Comparison of ENCODE assay signal across 18 mouse cellular contexts in genomic region chr13:20218126-20218525, GRCm38 (mm10).
DNase-seq lines count a peak whose midpoint lies in the region; ATAC-seq and TF ChIP-seq lines count a peak whose summit lies in the region.
"Had no signal": no experiment of that assay in that cellular context is flagged by ENCODE, and none has a peak within 500 bp of the region (broad histone marks: within the 10 kb centered on the region; RNA-seq: fewer than 3 reads in every experiment).

No protein-coding gene starts in this region.

- H3K4me3 ChIP-seq in heart, adult 2 months, result no peak overlapping the region
- no peak overlapping the region for H3K4me3 ChIP-seq in heart, embryonic 11.5 days (ENCODE audit: low read depth, low read length)
- no peak overlapping the region for H3K4me3 ChIP-seq in lung, embryonic 16.5 days (ENCODE audit: low read length)
- no peak overlapping the region for H3K4me3 ChIP-seq in stomach, embryonic 15.5 days (replicated peaks)
- H3K4me3 ChIP-seq: erythroblast, embryonic 14.5 days; forebrain, embryonic 10.5 days; hindbrain, embryonic 12.5 days had no signal

- H3K27me3 ChIP-seq in heart, adult 2 months (ENCODE audit: control insufficient read depth, insufficient read depth, low read length), result no peaks in the 10 kb centered on the region
- H3K27me3 ChIP-seq in heart, embryonic 11.5 days (ENCODE audit: control insufficient read depth, insufficient read depth, low read length), result no peaks in the 10 kb centered on the region
- H3K27me3 ChIP-seq in lung, embryonic 16.5 days (ENCODE audit: control insufficient read depth, insufficient read depth, low read depth, low read length), result no peaks in the 10 kb centered on the region
- H3K27me3 ChIP-seq in stomach, embryonic 15.5 days (replicated peaks), result no peaks in the 10 kb centered on the region
- H3K27me3 ChIP-seq: hindbrain, embryonic 12.5 days had no signal

- no peaks in the 10 kb centered on the region for H3K4me1 ChIP-seq in heart, adult 2 months (ENCODE audit: control insufficient read depth, insufficient read depth, low read length)
- no peaks in the 10 kb centered on the region; the same call in 1 of the 2 replicates for H3K4me1 ChIP-seq in heart, embryonic 11.5 days (ENCODE audit: control insufficient read depth, insufficient read depth, low read length)
- H3K4me1 ChIP-seq in lung, embryonic 16.5 days (replicated peaks; ENCODE audit: control insufficient read depth, insufficient read depth, low read length), result no peaks in the 10 kb centered on the region
- H3K4me1 ChIP-seq in stomach, embryonic 15.5 days, result no peaks in the 10 kb centered on the region
- H3K4me1 ChIP-seq: forebrain, embryonic 10.5 days; hindbrain, embryonic 12.5 days had no signal

- no peak for DNase-seq in heart, adult 2 months
- DNase-seq in lung, adult 18-20 months, result no peak
- DNase-seq in embryo, embryonic 10 days (ENCODE audit: low spot score), result no peak
- DNase-seq: adrenal gland, adult 8-10 months; cerebellum, adult 8-10 months; cerebellum, postnatal 14 days; gastrocnemius, postnatal 14 days; heart, postnatal 4 days had no signal

- no peak for ATAC-seq in heart, embryonic 11.5 days (replicated peaks; ENCODE audit: insufficient number of reproducible peaks, low FRiP score, low TSS enrichment)
- peak; percentile 63; the same call in 1 of the 2 replicates for ATAC-seq in lung, embryonic 16.5 days (ENCODE audit: low read depth)
- peak; percentile 47; the same call in 1 of the 2 replicates for ATAC-seq in stomach, embryonic 15.5 days (ENCODE audit: insufficient read depth, low FRiP score, low read depth)
- no peak for ATAC-seq in erythroblast, adult 5-6 weeks (replicated peaks; ENCODE audit: low FRiP score, poor library complexity, severe bottlenecking)
- ATAC-seq: forebrain, embryonic 14.5 days; hindbrain, embryonic 16.5 days; inflammation-experienced regulatory T-cells, adult 6 months had no signal

- H3K36me3 ChIP-seq in heart, adult 2 months (ENCODE audit: control insufficient read depth, insufficient read depth, low read length), result no peaks in the 10 kb centered on the region
- no peaks in the 10 kb centered on the region for H3K36me3 ChIP-seq in heart, embryonic 11.5 days (ENCODE audit: control insufficient read depth, insufficient read depth, low read length)
- H3K36me3 ChIP-seq in lung, embryonic 16.5 days (ENCODE audit: control insufficient read depth, insufficient read depth, low read length), result no peaks in the 10 kb centered on the region; the same call in 1 of the 2 replicates
- H3K36me3 ChIP-seq in stomach, embryonic 15.5 days, result no peaks in the 10 kb centered on the region
- H3K36me3 ChIP-seq: forebrain, embryonic 10.5 days; hindbrain, embryonic 12.5 days had no signal

- intact Hi-C loops in heart, adult 2 months (cut with DNase I), result no loop called here

- no peak overlapping the region for H3K9ac ChIP-seq in heart, adult 2 months (ENCODE audit: low read depth, low read length)
- H3K9ac ChIP-seq in heart, embryonic 11.5 days (ENCODE audit: low read depth, low read length), result no peak overlapping the region
- H3K9ac ChIP-seq in lung, embryonic 16.5 days (ENCODE audit: low read length), result no peak overlapping the region
- H3K9ac ChIP-seq in stomach, embryonic 15.5 days, result no peak overlapping the region
- H3K9ac ChIP-seq: hindbrain, embryonic 12.5 days had no signal

- H3K27ac ChIP-seq in heart, adult 2 months, result peak overlapping the region; percentile 0; the same call in 1 of the 2 replicates
- no peak overlapping the region for H3K27ac ChIP-seq in heart, embryonic 11.5 days (ENCODE audit: low read depth, low read length)
- H3K27ac ChIP-seq in lung, embryonic 16.5 days (ENCODE audit: low read length), result peak overlapping the region; percentile 86
- H3K27ac ChIP-seq in stomach, embryonic 15.5 days, result peak overlapping the region; percentile 64
- H3K27ac ChIP-seq: forebrain, embryonic 10.5 days; hindbrain, embryonic 12.5 days had no signal

- no peaks in the 10 kb centered on the region for H3K9me3 ChIP-seq in heart, embryonic 11.5 days (replicated peaks; ENCODE audit: control insufficient read depth, low read length)
- no peaks in the 10 kb centered on the region for H3K9me3 ChIP-seq in lung, embryonic 16.5 days (ENCODE audit: control insufficient read depth, low read length)
- H3K9me3 ChIP-seq in stomach, embryonic 15.5 days, result no peaks in the 10 kb centered on the region
- H3K9me3 ChIP-seq: forebrain, embryonic 10.5 days; hindbrain, embryonic 12.5 days had no signal

- H3K79me2 ChIP-seq in heart, adult 2 months (replicated peaks; ENCODE audit: control insufficient read depth, insufficient read depth, low read length), result no peaks in the 10 kb centered on the region

- TF ChIP-seq EP300 in heart, adult 2 months (IDR thresholded peaks at IDR 0.05; ENCODE audit: insufficient read depth, low read depth, low read length), result no peak

- no peak for TF ChIP-seq CTCF in heart, adult 2 months (IDR thresholded peaks at IDR 0.05)

- WGBS in heart, adult 2 months, result 53% methylated on average over 4 of the region's 4 CpGs
- 63% methylated on average over 4 of the region's 4 CpGs for WGBS in heart, embryonic 11.5 days (ENCODE audit: insufficient replicate concordance)
- WGBS in lung, embryonic 16.5 days, result 38% methylated on average over 4 of the region's 4 CpGs
- WGBS in stomach, embryonic 15.5 days, result 31% methylated on average over 4 of the region's 4 CpGs

- no peak overlapping the region for H3K4me2 ChIP-seq in heart, embryonic 11.5 days
- no peak overlapping the region for H3K4me2 ChIP-seq in lung, embryonic 16.5 days (ENCODE audit: low read depth, low read length)
- no peak overlapping the region for H3K4me2 ChIP-seq in stomach, embryonic 15.5 days
- H3K4me2 ChIP-seq: hindbrain, embryonic 12.5 days had no signal

- TF ChIP-seq POLR2A in heart, adult 2 months (IDR thresholded peaks at IDR 0.05; ENCODE audit: insufficient read depth, low read depth, low read length), result no peak

Comparison
In these comparisons a context has a peak if more than half of its experiments do, and no peak if none do; other contexts are left out.
1. ATAC-seq: peak in lung, embryonic 16.5 days (single experiment) and stomach, embryonic 15.5 days (single experiment); none in heart, embryonic 11.5 days (single experiment) and erythroblast, adult 5-6 weeks (single experiment).